12 mouse cellular contexts compared by ENCODE assay signal in the genomic region with DNA sequence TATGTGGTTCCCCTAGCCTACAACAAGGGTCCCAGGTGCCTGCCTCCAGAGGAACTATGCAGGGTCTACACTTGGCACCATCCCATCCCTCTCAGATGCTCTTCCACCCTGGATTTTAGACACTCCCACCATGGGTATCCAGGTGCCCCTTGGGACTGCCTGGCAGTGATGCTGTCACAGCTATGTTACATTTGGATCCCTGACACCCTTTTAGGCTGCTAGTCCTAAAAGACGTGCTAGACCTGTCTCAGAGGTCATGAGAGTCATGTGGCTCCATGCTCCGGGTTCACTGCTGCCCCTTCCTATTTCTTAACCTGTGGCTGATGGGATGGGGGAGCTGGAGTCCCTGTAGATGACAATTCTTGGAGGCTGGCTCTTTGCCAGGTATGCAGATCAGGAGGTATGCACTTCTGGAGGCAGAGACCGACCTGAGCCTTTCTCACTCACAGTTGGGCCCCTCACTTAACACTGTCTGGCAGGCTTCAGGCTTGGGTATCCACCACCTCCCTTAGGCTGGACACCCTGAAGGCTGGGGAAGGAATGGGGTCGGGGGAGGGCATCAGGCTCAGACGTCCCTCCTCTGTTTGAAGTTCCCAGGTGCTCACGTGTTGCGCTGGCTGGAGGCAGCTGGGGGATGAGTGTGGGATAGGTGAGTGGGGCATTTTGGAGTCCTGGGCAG. TPM values are rescaled to one million over a fixed set of nuclear protein-coding genes. Genes with fewer than 3 reads are reported as not detected.
DNase-seq lines count a peak whose midpoint lies in the region; ATAC-seq lines count a peak whose summit lies in the region.
"Had no signal": no experiment of that assay in that cellular context is flagged by ENCODE, and none has a peak within 500 bp of the region (broad histone marks: within the 10 kb centered on the region; RNA-seq: fewer than 3 reads in every experiment).

No protein-coding gene starts in this region.

- H3K27ac ChIP-seq in heart, embryonic 14.5 days (replicated peaks in 1 of 2; ENCODE audit: control insufficient read depth in 1 of 2, insufficient read depth in 1 of 2, low read depth in 2 of 2, low read length in 2 of 2): no peak overlapping the region
- H3K27ac ChIP-seq in limb, embryonic 10.5 days: 0 out of 2 replicates have a peak overlapping the region, but pooled peaks have one; percentile 71
- H3K27ac ChIP-seq in neural tube, embryonic 12.5 days: no peak overlapping the region
- H3K27ac ChIP-seq: macrophage; neural tube, embryonic 13.5 days had no signal

- peaks cover 89% of the 10 kb centered on the region for H3K27me3 ChIP-seq in heart, embryonic 14.5 days (ENCODE audit: control insufficient read depth, insufficient read depth, low read length)
- peaks cover 85% of the 10 kb centered on the region for H3K27me3 ChIP-seq in limb, embryonic 10.5 days (ENCODE audit: low read depth, poor library complexity, severe bottlenecking)
- peaks cover 99% of the 10 kb centered on the region for H3K27me3 ChIP-seq in neural tube, embryonic 12.5 days (replicated peaks)

- no peak for ATAC-seq in heart, embryonic 14.5 days (ENCODE audit: insufficient number of reproducible peaks, insufficient read depth, low FRiP score, low read depth)
- no peak for ATAC-seq in neural tube, embryonic 12.5 days (ENCODE audit: low FRiP score, low read depth)

- peak overlapping the region; percentile 74 for H3K4me2 ChIP-seq in heart, embryonic 14.5 days (ENCODE audit: low read length)
- peak overlapping the region; percentile 58 for H3K4me2 ChIP-seq in neural tube, embryonic 12.5 days (replicated peaks)

- H3K36me3 ChIP-seq in heart, embryonic 14.5 days (ENCODE audit: control insufficient read depth, insufficient read depth, low read length): peaks cover 11% of the 10 kb centered on the region; the same call in 1 of the 2 replicates
- H3K36me3 ChIP-seq in limb, embryonic 10.5 days: peaks cover 63% of the 10 kb centered on the region
- H3K36me3 ChIP-seq in neural tube, embryonic 12.5 days: no peaks in the 10 kb centered on the region
- H3K36me3 ChIP-seq: neural tube, embryonic 13.5 days had no signal

- 17% methylated on average over 7 of the region's 7 CpGs for WGBS in heart, embryonic 14.5 days
- 3% methylated on average over 7 of the region's 7 CpGs for WGBS in limb, embryonic 10.5 days
- 3% methylated on average over 7 of the region's 7 CpGs for WGBS in neural tube, embryonic 12.5 days

- no peak for DNase-seq in heart, postnatal 4 days
- DNase-seq in retina, postnatal 1 day: peak; percentile 10
- DNase-seq in retina, embryonic 14.5 days (ENCODE audit: low spot score): no peak
- DNase-seq in limb, embryonic 10.5 days (ENCODE audit: low spot score): peak; percentile 38
- no peak for DNase-seq in right cerebral cortex, postnatal 25 days
- no peak for DNase-seq in frontal cortex, postnatal 14 days (ENCODE audit: low spot score in 2 of 2)

- no peaks in the 10 kb centered on the region for H3K9me3 ChIP-seq in heart, embryonic 14.5 days (ENCODE audit: control insufficient read depth, low read length)
- no peaks in the 10 kb centered on the region for H3K9me3 ChIP-seq in limb, embryonic 10.5 days (replicated peaks)
- no peaks in the 10 kb centered on the region for H3K9me3 ChIP-seq in neural tube, embryonic 12.5 days
- H3K9me3 ChIP-seq: neural tube, embryonic 13.5 days had no signal

- H3K9ac ChIP-seq in heart, embryonic 14.5 days (ENCODE audit: low read length): no peak overlapping the region
- H3K9ac ChIP-seq in neural tube, embryonic 12.5 days: no peak overlapping the region

- H3K4me3 ChIP-seq in heart, embryonic 14.5 days (ENCODE audit: control insufficient read depth in 1 of 2, insufficient read depth in 1 of 2, low read depth in 1 of 2, low read length in 2 of 2): no peak overlapping the region
- H3K4me3 ChIP-seq in limb, embryonic 10.5 days: peak overlapping the region; percentile 47
- H3K4me3 ChIP-seq in neural tube, embryonic 12.5 days: no peak overlapping the region

- H3K4me1 ChIP-seq in heart, embryonic 14.5 days (ENCODE audit: control insufficient read depth in 2 of 2, insufficient read depth in 2 of 2, low read length in 2 of 2): peaks cover 26 to 53% of the 10 kb centered on the region in 2 experiments; a peak in 3 of 4 replicates
- H3K4me1 ChIP-seq in limb, embryonic 10.5 days: peaks cover 98% of the 10 kb centered on the region
- H3K4me1 ChIP-seq in neural tube, embryonic 12.5 days: peaks cover 57% of the 10 kb centered on the region

RNA-seq across cellular contexts. Expression of a gene that starts 4.8 kb away (rescaled TPM):
- 7.9 and 11.1 TPM in 2 replicates for polyA plus RNA-seq in heart, embryonic 14.5 days (2014; fragmentation: Nextera tagmentation; extraction: Ambion mirVana)
- total RNA-seq in heart, postnatal 4 days (2021): 10 to 100 TPM; 16.6 to 17.7 TPM
- 16.8 and 24.5 TPM in 2 replicates for polyA plus RNA-seq in limb, embryonic 10.5 days (2016; fragmentation: Nextera tagmentation; extraction: Ambion mirVana)
- 13.5 and 13.9 TPM in 2 replicates for polyA plus RNA-seq in neural tube, embryonic 12.5 days (2016; fragmentation: Nextera tagmentation; extraction: Ambion mirVana)

RNA-seq across cellular contexts. Expression of a gene that starts 31.0 kb away (rescaled TPM):
- not detected in 2 replicates for polyA plus RNA-seq in heart, embryonic 14.5 days (2014; fragmentation: Nextera tagmentation; extraction: Ambion mirVana)
- not detected for total RNA-seq in heart, postnatal 4 days (2021)
- polyA plus RNA-seq in limb, embryonic 10.5 days (2016; fragmentation: Nextera tagmentation; extraction: Ambion mirVana): 0.55 and 0.61 TPM in 2 replicates
- 1.1 and 1.6 TPM in 2 replicates for polyA plus RNA-seq in neural tube, embryonic 12.5 days (2016; fragmentation: Nextera tagmentation; extraction: Ambion mirVana)
- total RNA-seq: gastrocnemius, postnatal 10 days had no signal
- polyA plus RNA-seq: macrophage; spleen, adult 2 months had no signal

RNA-seq across cellular contexts. Expression of a gene that starts 36.2 kb away (rescaled TPM):
- polyA plus RNA-seq in heart, embryonic 14.5 days (2014; fragmentation: Nextera tagmentation; extraction: Ambion mirVana): 1.0 and 1.3 TPM in 2 replicates
- 1 to 10 TPM; 1.4 to 1.6 TPM for total RNA-seq in heart, postnatal 4 days (2021)
- 2.5 and 3.4 TPM in 2 replicates for polyA plus RNA-seq in limb, embryonic 10.5 days (2016; fragmentation: Nextera tagmentation; extraction: Ambion mirVana)
- 3.7 and 4.7 TPM in 2 replicates for polyA plus RNA-seq in neural tube, embryonic 12.5 days (2016; fragmentation: Nextera tagmentation; extraction: Ambion mirVana)

RNA-seq across cellular contexts. Expression of a gene that starts 42.5 kb away (rescaled TPM):
- 42.0 and 43.6 TPM in 2 replicates for polyA plus RNA-seq in heart, embryonic 14.5 days (2014; fragmentation: Nextera tagmentation; extraction: Ambion mirVana)
- total RNA-seq in heart, postnatal 4 days (2021): 10 to 100 TPM; 24.6 to 25.1 TPM
- 70.4 and 81.3 TPM in 2 replicates for polyA plus RNA-seq in limb, embryonic 10.5 days (2016; fragmentation: Nextera tagmentation; extraction: Ambion mirVana)
- polyA plus RNA-seq in neural tube, embryonic 12.5 days (2016; fragmentation: Nextera tagmentation; extraction: Ambion mirVana): 63.6 and 66.6 TPM in 2 replicates

Comparison
In these comparisons a context has a peak if more than half of its experiments do, and no peak if none do; other contexts are left out.
1. DNase-seq: peak in retina, postnatal 1 day (single experiment) and limb, embryonic 10.5 days (single experiment); none in heart, postnatal 4 days (single experiment), retina, embryonic 14.5 days (single experiment), right cerebral cortex, postnatal 25 days (single experiment) and frontal cortex, postnatal 14 days (0 of 2).